Mouse (Mus musculus) retina, adult 2 months (tissue): ENCODE results near the gene H2-M10.5.
"Not testable (repeated sequence)": the region's sequence is repeated elsewhere in the genome, so short reads cannot be mapped to it uniquely, and the experiment has no call there.

Experiments used
- DNase-seq: peaks from one replicate; pipeline ENCODE4 v3.0.0-alpha.2; 2012; ENCODE audit warnings: low read depth, low spot score

Gene H2-M10.5

DNA sequence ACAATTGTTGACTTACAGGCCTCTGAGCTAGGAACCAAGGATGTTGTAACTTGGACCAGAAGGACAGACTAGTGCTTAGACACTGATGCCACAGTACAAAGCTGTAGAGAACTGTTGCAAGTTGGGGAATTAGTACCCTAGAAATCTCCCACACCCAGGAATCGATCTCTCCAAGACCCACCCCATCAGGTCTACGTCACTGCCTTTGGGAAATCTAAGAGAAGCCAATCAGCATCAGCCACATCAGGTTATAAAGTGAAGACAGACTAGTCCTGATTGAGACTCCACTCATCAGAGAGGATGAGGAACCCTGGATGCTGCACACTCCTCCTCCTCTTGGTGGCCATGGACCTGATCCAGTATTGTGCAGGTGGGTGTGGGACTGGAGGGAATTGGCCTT is at the start of gene H2-M10.5:
Gene H2-M10.5, plus strand, starts transcription at position 301 of the 400 bp plus-strand sequence.
- DNase-seq = not testable (repeated sequence)

- no peak for DNase-seq
Measured at GRCm38 (mm10) chr17:36726046-36726445, 46.7 kb upstream of the H2-M10.5 start.

DNA sequence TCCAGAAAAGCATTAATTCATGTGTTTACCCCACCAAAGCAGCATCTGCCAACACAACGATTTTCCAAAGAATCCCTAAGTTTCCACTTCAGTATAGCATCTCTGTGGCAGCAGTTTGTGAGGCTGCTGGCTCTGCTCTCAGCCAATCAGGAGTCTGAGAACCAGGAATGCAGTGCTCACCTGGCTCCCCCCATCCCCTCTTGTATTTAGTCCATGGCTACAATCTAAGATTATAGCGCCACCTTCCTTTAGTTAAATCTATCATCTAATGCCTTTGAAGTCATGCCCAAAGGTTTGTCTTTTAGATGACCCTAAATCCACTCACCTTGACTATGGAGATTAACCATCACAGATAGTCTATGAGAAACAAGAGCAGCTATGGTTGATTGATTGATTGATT is 8.9 kb upstream of the H2-M10.5 start:
- no peak for DNase-seq

GRCm38 (mm10) chr17:36764244-36764643 is 8.5 kb upstream of the H2-M10.5 start:
- DNase-seq = not testable (repeated sequence)

- DNase-seq = not testable (repeated sequence)
Measured at GRCm38 (mm10) chr17:36765403-36765802, 7.3 kb upstream of the H2-M10.5 start.

DNA sequence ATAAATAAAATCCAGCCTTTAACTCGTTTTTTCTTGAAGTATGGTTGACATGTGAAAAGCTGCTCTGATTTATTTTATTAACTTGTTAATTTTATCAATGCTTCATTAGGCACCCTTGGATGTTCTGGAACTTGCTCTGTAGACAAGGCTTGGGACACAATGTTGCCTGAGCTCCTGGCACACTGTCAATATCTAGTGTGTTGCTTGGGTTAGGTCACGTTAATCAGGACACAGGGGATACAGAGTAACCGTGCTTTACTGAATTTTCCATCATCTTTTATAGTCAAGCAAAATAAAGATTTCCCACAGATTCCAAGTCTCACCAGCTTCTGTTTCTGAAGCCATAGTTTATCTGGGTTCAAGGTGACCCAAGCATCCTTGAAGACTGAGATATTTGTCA is 8.8 kb downstream of the H2-M10.5 start:
- no peak for DNase-seq

- DNase-seq = not testable (repeated sequence)
Measured at GRCm38 (mm10) chr17:36786483-36786886, 13.8 kb downstream of the H2-M10.5 start.

- no peak for DNase-seq
Measured at GRCm38 (mm10) chr17:36788351-36788750, 15.6 kb downstream of the H2-M10.5 start.

GRCm38 (mm10) chr17:36788801-36789200 is 16.1 kb downstream of the H2-M10.5 start:
- peak; percentile 40 for DNase-seq

DNA sequence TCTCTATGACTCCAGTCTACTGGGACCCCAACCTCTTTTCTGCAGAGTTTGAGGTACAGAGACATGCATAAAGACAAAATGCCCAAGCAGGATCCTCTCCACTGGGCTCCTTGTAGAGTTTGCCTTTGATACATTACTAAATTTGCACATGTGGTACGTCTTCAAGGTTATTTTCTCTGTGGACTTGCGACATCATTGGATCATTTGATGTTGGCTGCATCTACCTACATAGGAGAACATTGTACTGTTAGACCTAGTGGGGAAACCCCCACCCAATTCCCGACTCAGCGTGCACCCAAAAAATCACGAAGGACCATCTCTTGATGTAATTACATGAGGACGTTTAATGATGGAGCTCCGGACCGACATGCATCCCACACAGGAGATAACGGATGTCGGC is 26.8 kb downstream of the H2-M10.5 start:
- DNase-seq = no peak

DNA sequence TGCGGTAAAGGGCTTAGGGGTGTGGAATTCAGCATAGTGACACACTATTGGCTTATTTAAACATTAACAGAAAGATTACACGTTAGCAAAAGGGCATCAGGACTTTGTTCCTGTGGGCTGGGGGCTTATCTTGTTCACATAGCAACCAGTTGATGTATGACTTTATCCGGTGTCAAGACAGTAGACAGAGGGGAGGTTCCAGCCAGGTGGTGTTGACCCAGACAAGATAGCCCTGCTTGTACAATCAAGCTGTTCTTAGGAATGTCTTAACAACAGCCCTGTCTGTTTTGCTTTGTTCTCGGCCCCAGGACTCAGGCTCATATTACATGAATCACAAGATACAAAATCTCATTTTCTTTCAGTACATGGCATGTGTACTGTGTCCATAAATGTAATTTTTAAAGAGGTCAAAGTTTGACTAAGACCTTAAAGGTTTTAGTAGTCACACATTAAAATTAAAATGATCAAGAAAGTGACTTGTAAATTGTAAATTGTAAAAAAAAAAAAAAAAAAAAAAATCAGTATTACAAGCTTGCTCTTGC is 27.3 kb downstream of the H2-M10.5 start:
- DNase-seq = not testable (repeated sequence)

DNA sequence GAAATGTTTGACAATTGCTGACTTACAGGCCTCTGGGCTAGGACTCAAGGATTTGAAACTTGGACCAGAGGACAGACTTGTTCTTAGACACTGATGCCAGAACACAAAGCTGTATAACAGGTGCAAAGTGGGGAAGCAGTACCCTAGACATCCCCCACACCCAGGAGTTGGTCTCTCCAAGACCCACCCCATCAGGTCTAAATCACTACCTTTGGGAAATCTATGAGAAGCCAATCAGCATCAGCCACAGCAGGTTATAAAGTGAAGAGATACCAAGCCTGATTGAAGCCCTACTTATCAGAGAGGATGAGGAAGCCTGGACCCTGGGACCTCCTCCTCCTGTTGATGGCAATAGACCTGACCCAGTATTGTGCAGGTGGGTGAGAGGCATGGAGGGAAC is 39.2 kb downstream of the H2-M10.5 start, which contains the start of gene H2-M10.6:
Gene H2-M10.6, plus strand, starts transcription at position 301 of the 400 bp plus-strand sequence.
- DNase-seq = no peak

GRCm38 (mm10) chr17:36824005-36824404 is 51.3 kb downstream of the H2-M10.5 start:
- DNase-seq = no peak

GRCm38 (mm10) chr17:36825525-36825924 is 52.8 kb downstream of the H2-M10.5 start:
- DNase-seq = no peak
